23 mouse cellular contexts compared by ENCODE assay signal in genomic region chr2:60365138-60365775, GRCm38 (mm10). TPM values are rescaled to one million over a fixed set of nuclear protein-coding genes. Genes with fewer than 3 reads are reported as not detected.
DNase-seq lines count a peak whose midpoint lies in the region; ATAC-seq and TF ChIP-seq lines count a peak whose summit lies in the region.
"Had no signal": no experiment of that assay in that cellular context is flagged by ENCODE, and none has a peak within 500 bp of the region (broad histone marks: within the 10 kb centered on the region; RNA-seq: fewer than 3 reads in every experiment).

No protein-coding gene starts in this region.

- no peak for TF ChIP-seq CTCF in heart, adult 2 months (IDR thresholded peaks at IDR 0.05)
- no peak for TF ChIP-seq CTCF in forebrain, postnatal 0 days (IDR thresholded peaks at IDR 0.05; ENCODE audit: low read depth)

- H3K27me3 ChIP-seq in forebrain, embryonic 15.5 days, result no peaks in the 10 kb centered on the region
- no peaks in the 10 kb centered on the region for H3K27me3 ChIP-seq in forebrain, embryonic 12.5 days
- no peaks in the 10 kb centered on the region for H3K27me3 ChIP-seq in heart, embryonic 16.5 days (ENCODE audit: control insufficient read depth, insufficient read depth, low read length)
- no peaks in the 10 kb centered on the region for H3K27me3 ChIP-seq in heart, adult 2 months (ENCODE audit: control insufficient read depth, insufficient read depth, low read length)
- H3K27me3 ChIP-seq in forebrain, postnatal 0 days (ENCODE audit: insufficient read depth, low read length), result no peaks in the 10 kb centered on the region
- H3K27me3 ChIP-seq: CH12.LX; embryonic facial prominence, embryonic 13.5 days; heart, embryonic 13.5 days; intestine, embryonic 15.5 days had no signal

- peak overlapping the region; percentile 44 for H3K27ac ChIP-seq in forebrain, embryonic 15.5 days (replicated peaks)
- H3K27ac ChIP-seq in forebrain, embryonic 12.5 days, result no peak overlapping the region
- peak overlapping the region; percentile 44 for H3K27ac ChIP-seq in heart, embryonic 16.5 days (ENCODE audit: low read length)
- H3K27ac ChIP-seq in heart, adult 2 months, result no peak overlapping the region
- no peak overlapping the region for H3K27ac ChIP-seq in forebrain, postnatal 0 days (ENCODE audit: low read depth, low read length)
- H3K27ac ChIP-seq: embryonic facial prominence, embryonic 13.5 days; gastrocnemius, adult 2 months; heart, embryonic 13.5 days; hindbrain, embryonic 10.5 days; hindbrain, embryonic 14.5 days; intestine, embryonic 15.5 days had no signal

- ATAC-seq in forebrain, embryonic 15.5 days (replicated peaks), result peak; percentile 82; the same call in 1 of the 2 replicates
- no peak for ATAC-seq in forebrain, embryonic 12.5 days (ENCODE audit: low FRiP score)
- no peak for ATAC-seq in heart, embryonic 16.5 days (replicated peaks; ENCODE audit: extremely low read depth, insufficient read depth, low FRiP score)
- peak; percentile 74 for ATAC-seq in forebrain, postnatal 0 days
- ATAC-seq in erythroid progenitor cell, adult 5-6 weeks (replicated peaks; ENCODE audit: low FRiP score, poor library complexity, severe bottlenecking), result no peak
- ATAC-seq: intestine, embryonic 15.5 days had no signal

- no peak overlapping the region for H3K9ac ChIP-seq in forebrain, embryonic 15.5 days (replicated peaks)
- no peak overlapping the region for H3K9ac ChIP-seq in forebrain, embryonic 12.5 days
- no peak overlapping the region for H3K9ac ChIP-seq in heart, embryonic 16.5 days (ENCODE audit: low read length)
- no peak overlapping the region for H3K9ac ChIP-seq in heart, adult 2 months (ENCODE audit: low read depth, low read length)
- no peak overlapping the region for H3K9ac ChIP-seq in forebrain, postnatal 0 days
- H3K9ac ChIP-seq: embryonic facial prominence, embryonic 13.5 days; heart, embryonic 13.5 days; hindbrain, embryonic 14.5 days; intestine, embryonic 15.5 days had no signal

- H3K4me1 ChIP-seq in forebrain, embryonic 15.5 days, result peaks cover 9% of the 10 kb centered on the region; the same call in 1 of the 2 replicates
- no peaks in the 10 kb centered on the region for H3K4me1 ChIP-seq in forebrain, embryonic 12.5 days
- peaks cover 11% of the 10 kb centered on the region for H3K4me1 ChIP-seq in heart, embryonic 16.5 days (ENCODE audit: control insufficient read depth, insufficient read depth, low read length)
- peaks cover 2% of the 10 kb centered on the region for H3K4me1 ChIP-seq in heart, adult 2 months (ENCODE audit: control insufficient read depth, insufficient read depth, low read length)
- no peaks in the 10 kb centered on the region for H3K4me1 ChIP-seq in forebrain, postnatal 0 days (ENCODE audit: insufficient read depth)
- H3K4me1 ChIP-seq: embryonic facial prominence, embryonic 13.5 days; hindbrain, embryonic 10.5 days; intestine, embryonic 15.5 days had no signal

- TF ChIP-seq POLR2A in heart, adult 2 months (IDR thresholded peaks at IDR 0.05; ENCODE audit: insufficient read depth, low read depth, low read length), result no peak

- intact Hi-C loops in heart, adult 2 months (cut with DNase I), result no loop called here

- no peak for TF ChIP-seq EP300 in heart, adult 2 months (IDR thresholded peaks at IDR 0.05; ENCODE audit: insufficient read depth, low read depth, low read length)

- H3K4me3 ChIP-seq in forebrain, embryonic 15.5 days, result no peak overlapping the region
- no peak overlapping the region for H3K4me3 ChIP-seq in forebrain, embryonic 12.5 days (replicated peaks)
- H3K4me3 ChIP-seq in heart, embryonic 16.5 days (ENCODE audit: low read length), result no peak overlapping the region
- no peak overlapping the region for H3K4me3 ChIP-seq in heart, adult 2 months
- H3K4me3 ChIP-seq in forebrain, postnatal 0 days (ENCODE audit: low read depth, low read length), result no peak overlapping the region
- H3K4me3 ChIP-seq: embryonic facial prominence, embryonic 13.5 days; gastrocnemius, adult 2 months; heart, embryonic 13.5 days; hindbrain, embryonic 10.5 days; intestine, embryonic 15.5 days had no signal

- no peaks in the 10 kb centered on the region for H3K9me3 ChIP-seq in forebrain, embryonic 15.5 days
- H3K9me3 ChIP-seq in forebrain, embryonic 12.5 days, result no peaks in the 10 kb centered on the region
- H3K9me3 ChIP-seq in heart, embryonic 16.5 days (replicated peaks; ENCODE audit: control insufficient read depth, low read length), result no peaks in the 10 kb centered on the region
- H3K9me3 ChIP-seq in forebrain, postnatal 0 days (ENCODE audit: low read length), result no peaks in the 10 kb centered on the region
- H3K9me3 ChIP-seq: embryonic facial prominence, embryonic 13.5 days; heart, embryonic 13.5 days; hindbrain, embryonic 10.5 days; intestine, embryonic 15.5 days had no signal

- H3K79me2 ChIP-seq in heart, adult 2 months (replicated peaks; ENCODE audit: control insufficient read depth, insufficient read depth, low read length), result no peaks in the 10 kb centered on the region

- no peak for DNase-seq in heart, adult 2 months
- peak; percentile 2 for DNase-seq in testis, postnatal 10 days (ENCODE audit: low spot score)
- DNase-seq in testis, postnatal 14 days (ENCODE audit: low spot score), result no peak
- DNase-seq in forebrain, postnatal 0 days, result peak; percentile 52
- DNase-seq: adrenal gland, adult 8-10 months; adrenal gland, postnatal 36 days; cerebellum, adult 11-12 months; cerebellum, adult 9-10 months; cerebellum, postnatal 36 days; gastrocnemius, adult 2 months; gastrocnemius, postnatal 25 days; heart, postnatal 14 days; kidney, adult 18-20 months had no signal

- H3K36me3 ChIP-seq in forebrain, embryonic 15.5 days, result no peaks in the 10 kb centered on the region
- no peaks in the 10 kb centered on the region; the same call in 1 of the 2 replicates for H3K36me3 ChIP-seq in forebrain, embryonic 12.5 days (replicated peaks)
- H3K36me3 ChIP-seq in heart, embryonic 16.5 days (ENCODE audit: control insufficient read depth, insufficient read depth), result no peaks in the 10 kb centered on the region
- H3K36me3 ChIP-seq in heart, adult 2 months (ENCODE audit: control insufficient read depth, insufficient read depth, low read length), result no peaks in the 10 kb centered on the region
- H3K36me3 ChIP-seq in forebrain, postnatal 0 days (ENCODE audit: insufficient read depth), result no peaks in the 10 kb centered on the region
- H3K36me3 ChIP-seq: embryonic facial prominence, embryonic 13.5 days; heart, embryonic 13.5 days; hindbrain, embryonic 10.5 days; intestine, embryonic 15.5 days had no signal

- WGBS in forebrain, embryonic 15.5 days, result 63% methylated on average over 7 of the region's 7 CpGs
- 87% methylated on average over 7 of the region's 7 CpGs for WGBS in forebrain, embryonic 12.5 days
- WGBS in heart, embryonic 16.5 days, result 59% methylated on average over 7 of the region's 7 CpGs
- 69% methylated on average over 7 of the region's 7 CpGs for WGBS in heart, adult 2 months
- WGBS in forebrain, postnatal 0 days, result 49% methylated on average over 7 of the region's 7 CpGs

- peak overlapping the region; percentile 3; the same call in 1 of the 2 replicates for H3K4me2 ChIP-seq in forebrain, embryonic 15.5 days (replicated peaks)
- H3K4me2 ChIP-seq in forebrain, embryonic 12.5 days, result no peak overlapping the region
- H3K4me2 ChIP-seq in heart, embryonic 16.5 days (ENCODE audit: low read depth, low read length), result no peak overlapping the region
- no peak overlapping the region for H3K4me2 ChIP-seq in forebrain, postnatal 0 days (ENCODE audit: low read depth)
- H3K4me2 ChIP-seq: embryonic facial prominence, embryonic 13.5 days; heart, embryonic 13.5 days; hindbrain, embryonic 14.5 days; intestine, embryonic 15.5 days had no signal

RNA-seq across cellular contexts. Expression of gene Ly75, which starts 17.8 kb away (rescaled TPM):
- polyA plus RNA-seq in forebrain, embryonic 15.5 days (2015; fragmentation: Nextera tagmentation; extraction: Ambion mirVana), result 0.52 and 0.54 TPM in 2 replicates
- 1.2 and 1.9 TPM in 2 replicates for polyA plus RNA-seq in forebrain, embryonic 12.5 days (2016; fragmentation: Nextera tagmentation; extraction: Ambion mirVana)
- polyA plus RNA-seq in heart, embryonic 16.5 days (2015; fragmentation: Nextera tagmentation; extraction: Ambion mirVana), result 3.2 and 5.0 TPM in 2 replicates
- under 1 TPM; 0.57 to 0.68 TPM for total RNA-seq in heart, adult 2 months (2021)
- polyA plus RNA-seq in heart, adult 2 months (2012; rRNA removed), result 0.37 and 0.79 TPM in 2 replicates
- 3.9 and 4.8 TPM in 2 replicates for total RNA-seq in forebrain, postnatal 0 days (2014; rRNA removed)
- polyA plus RNA-seq in forebrain, postnatal 0 days (2015; fragmentation: Nextera tagmentation; extraction: Ambion mirVana), result 1.2 and 1.7 TPM in 2 replicates
- 2.9 and 3.4 TPM in 2 replicates for total RNA-seq in erythroid progenitor cell, adult 5-6 weeks (2015; ENCODE audit: low replicate concordance)
- 1.8 and 2.8 TPM in 2 replicates for total RNA-seq in erythroid progenitor cell, adult 5-6 weeks (2017; ENCODE audit: low replicate concordance)

Comparison
In these comparisons a context has a peak if more than half of its experiments do, and no peak if none do; other contexts are left out.
1. ATAC-seq: peak in forebrain, embryonic 15.5 days (single experiment) and forebrain, postnatal 0 days (single experiment); none in forebrain, embryonic 12.5 days (single experiment), heart, embryonic 16.5 days (single experiment) and erythroid progenitor cell, adult 5-6 weeks (single experiment).
2. H3K27ac ChIP-seq: peak in forebrain, embryonic 15.5 days (single experiment) and heart, embryonic 16.5 days (single experiment); none in forebrain, embryonic 12.5 days (single experiment), heart, adult 2 months (single experiment) and forebrain, postnatal 0 days (single experiment).
3. DNase-seq: peak in testis, postnatal 10 days (single experiment) and forebrain, postnatal 0 days (single experiment); none in heart, adult 2 months (0 of 2) and testis, postnatal 14 days (single experiment).